Mouse (Mus musculus) granulocyte monocyte progenitor cell, adult 5-6 weeks (primary cell): ENCODE results near the gene Tex52. TPM values are rescaled to one million over a fixed set of nuclear protein-coding genes. Genes with fewer than 3 reads are reported as not detected.

Experiments
- ATAC-seq: replicated peaks from 2 replicates; pipeline ENCODE4 v1.8.0; 2016; ENCODE audit warnings: mild to moderate bottlenecking, moderate TSS enrichment, inconsistent platforms; ENCODE audit not compliant: poor library complexity, severe bottlenecking
- total RNA-seq, 2 experiments: library from RNA; stranded (forward) in 1 of 2; stranded (reverse) in 1 of 2; fragments of 200-712, 200-1000 nt in 1 of 2; fragments of >200 nt in 1 of 2; fragmentation: Nextera tagmentation in 1 of 2; gene quantifications; 2 replicates each; pipeline ENCODE4 v1.2.3; 2014 to 2017

Tex52 gene
- total RNA-seq (2014; fragmentation: Nextera tagmentation) (not detected in 2 replicates), total RNA-seq (2017) (0.22 TPM in 1 of 2 replicates, not detected in the other)

- no peak for ATAC-seq
Observed at GRCm38 (mm10) chr6:128375192-128375591, at the start of gene Tex52, which contains the start of gene Gm44596. Gene Tex52 (plus strand): TSS chr6:128375456. Gene Gm44596 (plus strand): TSS chr6:128375503.

GRCm38 (mm10) chr6:128334397-128335124, 40.7 kb upstream of the Tex52 start:
- ATAC-seq = peak; percentile 97

GRCm38 (mm10) chr6:128337467-128337866, 37.8 kb upstream of the Tex52 start:
- no peak for ATAC-seq

GRCm38 (mm10) chr6:128338876-128339275, 36.4 kb upstream of the Tex52 start:
- ATAC-seq = no peak

GRCm38 (mm10) chr6:128341956-128342723, 33.1 kb upstream of the Tex52 start:
- ATAC-seq = no peak

- ATAC-seq = peak; percentile 97
Observed at GRCm38 (mm10) chr6:128345623-128346022, 29.6 kb upstream of the Tex52 start.

- no peak for ATAC-seq
Observed at GRCm38 (mm10) chr6:128346782-128347181, 28.5 kb upstream of the Tex52 start.

GRCm38 (mm10) chr6:128349711-128350110, 25.5 kb upstream of the Tex52 start:
- no peak for ATAC-seq

GRCm38 (mm10) chr6:128354140-128354539, 21.1 kb upstream of the Tex52 start:
- peak; percentile 34; the same call in 1 of the 2 replicates for ATAC-seq

- peak; percentile 3; the same call in 1 of the 2 replicates for ATAC-seq
Observed at GRCm38 (mm10) chr6:128355201-128355681, 20.0 kb upstream of the Tex52 start.

GRCm38 (mm10) chr6:128355726-128356416, 19.4 kb upstream of the Tex52 start, which contains the start of gene Tulp3:
Gene Tulp3 (minus strand): TSS chr6:128355851.
- ATAC-seq = peak; percentile 95

- ATAC-seq = 0 out of 2 replicates have a peak, but pooled peaks have one; percentile 18
Observed at GRCm38 (mm10) chr6:128358999-128359398, 16.3 kb upstream of the Tex52 start.

GRCm38 (mm10) chr6:128361901-128362300, 13.4 kb upstream of the Tex52 start:
- no peak for ATAC-seq

GRCm38 (mm10) chr6:128362381-128363006, 12.8 kb upstream of the Tex52 start, which contains the start of the genes Rhno1 and Foxm1:
Gene Rhno1 (minus strand): TSS chr6:128362911.
Gene Foxm1 (plus strand): TSS chr6:128362967.
- ATAC-seq = peak; percentile 74

GRCm38 (mm10) chr6:128363007-128363825, 12.0 kb upstream of the Tex52 start:
- peak; percentile 12 for ATAC-seq

- no peak for ATAC-seq
Observed at GRCm38 (mm10) chr6:128364721-128365120, 10.5 kb upstream of the Tex52 start.

- no peak for ATAC-seq
Observed at GRCm38 (mm10) chr6:128366466-128366865, 8.8 kb upstream of the Tex52 start.

GRCm38 (mm10) chr6:128370040-128370439, 5.2 kb upstream of the Tex52 start:
- no peak for ATAC-seq
